Mouse (Mus musculus) right cerebral cortex, postnatal 36 days (tissue): ENCODE results near the gene Akr1b10.
"Not testable (repeated sequence)": the region's sequence is repeated elsewhere in the genome, so short reads cannot be mapped to it uniquely, and the experiment has no call there.

Source experiments
- DNase-seq, 2 experiments: peaks; one replicate each; pipeline ENCODE4 v3.0.0; 2022; ENCODE audit warnings: low spot score in 2 of 2, mixed read lengths in 1 of 2

Akr1b10 gene

DNA sequence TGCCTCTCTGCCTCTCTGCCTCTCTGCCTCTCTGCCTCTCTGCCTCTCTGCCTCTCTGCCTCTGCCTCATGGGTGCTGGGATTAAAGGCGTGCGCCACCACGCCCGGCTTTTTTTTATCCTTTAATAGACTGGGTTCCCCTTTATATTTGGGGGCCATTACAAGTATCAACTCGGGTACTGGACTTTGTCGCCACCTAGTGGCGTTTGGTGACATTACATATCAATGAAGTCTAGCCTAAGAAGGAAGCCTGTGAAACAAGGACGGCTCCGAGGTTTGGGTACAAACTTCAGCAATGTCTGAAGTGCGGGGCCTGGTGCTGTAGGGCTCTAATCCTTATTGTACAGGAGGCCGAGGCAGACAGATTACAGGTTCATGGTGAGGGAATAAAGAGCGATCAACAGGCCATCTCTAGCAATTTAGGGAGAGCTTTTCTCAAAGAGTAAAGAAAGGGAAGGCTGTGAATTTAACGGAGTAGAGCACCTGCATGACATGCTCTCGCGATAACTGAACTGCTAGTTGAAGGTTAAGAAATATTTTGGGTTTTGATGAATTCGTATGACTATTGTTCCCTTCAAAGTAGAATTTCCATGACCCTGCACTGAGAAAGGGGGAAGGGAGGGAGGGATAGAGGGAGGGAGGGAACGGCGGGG, 12.2 kb upstream of the Akr1b10 start:
- DNase-seq = peak; percentile 55 to 68

DNA sequence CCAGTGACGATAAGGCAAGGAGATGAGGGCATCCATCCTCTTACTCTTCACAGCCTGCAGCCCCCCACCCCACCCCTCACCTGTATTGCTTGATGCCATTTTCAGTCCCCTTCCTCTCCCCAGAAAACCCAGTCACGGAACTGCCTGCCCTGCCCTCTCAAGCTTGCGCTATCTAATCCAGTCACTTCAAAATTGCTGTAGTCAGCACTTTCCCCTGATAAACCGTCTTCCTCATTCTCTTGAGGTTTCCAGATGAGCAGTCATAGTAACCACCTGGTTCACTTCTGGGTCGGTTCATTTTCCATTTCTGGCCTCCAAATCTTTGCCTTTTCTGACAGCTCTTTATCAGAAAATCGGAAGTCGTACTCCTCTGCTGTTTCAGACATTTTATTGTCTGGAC, 10.2 kb upstream of the Akr1b10 start:
- DNase-seq = no peak

DNA sequence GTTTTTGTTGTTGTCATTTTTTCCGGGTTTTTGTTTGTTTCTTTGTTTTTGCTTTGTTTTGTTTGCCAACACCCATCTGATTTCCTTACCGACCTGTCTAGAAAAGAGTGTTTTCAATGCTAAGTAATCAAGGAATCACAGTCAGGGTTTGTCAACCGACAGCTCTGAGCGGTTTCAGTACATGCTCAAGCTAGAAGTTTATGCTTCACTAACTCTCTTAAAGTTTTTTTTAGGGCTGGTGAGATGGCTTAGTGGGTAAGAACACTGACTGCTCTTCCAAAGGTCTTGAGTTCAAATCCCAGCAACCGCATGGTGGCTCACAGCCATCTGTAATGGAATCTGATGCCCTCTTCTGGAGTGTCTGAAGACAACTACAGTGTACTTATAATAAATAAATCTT, 8.1 kb upstream of the Akr1b10 start:
- DNase-seq = not testable (repeated sequence)

DNA sequence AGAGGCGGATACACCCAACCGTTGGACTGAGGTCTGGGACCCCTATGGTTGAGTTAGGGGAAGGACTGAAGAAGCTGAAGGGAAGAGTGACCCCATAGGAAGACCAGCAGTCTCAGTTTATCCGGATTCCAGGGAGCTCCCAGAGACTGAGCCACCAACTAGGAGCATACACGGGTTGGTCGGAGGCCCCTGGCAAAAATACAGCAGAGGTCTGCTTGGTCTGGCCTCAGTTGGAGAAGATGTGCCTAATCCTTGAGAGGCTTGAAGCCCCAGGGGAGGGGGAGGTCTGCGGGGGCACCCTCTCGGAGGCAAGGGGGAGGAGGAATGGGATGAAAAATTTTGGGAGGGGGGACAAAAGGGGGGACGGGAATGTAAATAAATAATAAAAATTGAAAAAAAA, 617 bp upstream of the Akr1b10 start:
- DNase-seq = no peak

DNA sequence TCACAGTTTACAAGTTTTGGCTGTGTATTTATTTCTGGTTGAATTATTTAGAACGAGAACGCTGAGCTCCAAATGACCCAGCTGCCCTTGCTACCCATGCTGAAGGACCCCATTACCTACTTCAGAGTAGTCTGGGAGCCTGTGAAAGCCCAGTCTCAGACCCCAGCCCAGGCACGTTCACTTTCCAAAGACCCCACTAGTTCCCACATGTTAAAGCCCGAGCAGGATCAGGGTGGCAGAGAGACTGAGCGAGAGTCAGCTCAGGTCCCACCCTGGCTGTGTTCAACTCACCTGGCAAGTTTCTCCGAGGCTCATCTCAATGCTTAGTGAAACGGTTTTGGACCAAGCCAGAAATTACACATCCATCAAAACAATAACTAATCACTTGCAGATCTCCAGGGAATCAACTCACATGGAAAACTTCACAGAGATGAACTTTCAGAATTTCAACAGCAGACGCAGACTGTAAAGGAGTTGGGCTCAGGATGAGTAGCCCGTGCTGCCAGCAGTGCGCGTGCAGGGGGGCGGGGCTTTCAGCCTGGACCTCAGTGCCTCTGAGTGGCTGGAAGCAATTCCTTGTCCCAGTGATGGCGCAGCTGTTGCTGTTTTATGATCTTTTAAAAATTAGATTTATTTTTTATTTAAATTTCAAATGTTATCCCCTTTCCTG, 818 bp downstream of the Akr1b10 start:
- DNase-seq = no peak

DNA sequence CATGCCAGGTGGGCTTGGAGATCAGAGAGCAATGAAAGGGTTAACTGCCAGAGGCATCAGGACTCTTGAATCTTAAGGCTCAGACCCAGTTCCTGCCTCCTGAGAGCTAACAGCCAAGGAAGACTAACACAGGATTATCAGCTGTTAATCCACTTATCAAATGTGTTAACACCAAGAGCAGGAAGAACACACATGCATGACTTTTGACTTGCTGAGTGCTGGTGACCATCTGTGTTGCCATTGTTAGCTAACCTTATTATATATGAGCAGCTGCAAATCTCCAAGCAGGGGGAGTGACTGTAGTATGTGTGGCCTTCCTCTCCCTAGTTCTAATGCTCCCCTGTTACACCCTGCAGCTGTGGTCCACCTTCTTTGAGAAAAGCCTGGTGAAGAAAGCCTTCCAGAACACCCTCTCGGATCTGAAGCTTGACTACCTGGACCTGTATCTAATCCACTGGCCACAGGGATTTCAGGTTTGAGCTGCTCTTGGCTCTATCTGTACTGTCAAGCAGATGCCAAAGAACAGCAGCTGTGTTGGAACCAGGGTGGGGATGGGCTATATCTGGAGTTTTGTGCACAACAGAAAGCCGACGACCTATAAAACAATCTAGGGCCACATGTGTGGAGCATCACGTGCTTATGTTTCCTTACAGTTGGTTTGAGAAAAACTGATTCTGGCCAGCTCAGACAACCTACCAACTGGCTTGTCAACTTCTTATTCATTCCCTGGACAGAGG, 4.6 kb downstream of the Akr1b10 start:
- DNase-seq = no peak

DNA sequence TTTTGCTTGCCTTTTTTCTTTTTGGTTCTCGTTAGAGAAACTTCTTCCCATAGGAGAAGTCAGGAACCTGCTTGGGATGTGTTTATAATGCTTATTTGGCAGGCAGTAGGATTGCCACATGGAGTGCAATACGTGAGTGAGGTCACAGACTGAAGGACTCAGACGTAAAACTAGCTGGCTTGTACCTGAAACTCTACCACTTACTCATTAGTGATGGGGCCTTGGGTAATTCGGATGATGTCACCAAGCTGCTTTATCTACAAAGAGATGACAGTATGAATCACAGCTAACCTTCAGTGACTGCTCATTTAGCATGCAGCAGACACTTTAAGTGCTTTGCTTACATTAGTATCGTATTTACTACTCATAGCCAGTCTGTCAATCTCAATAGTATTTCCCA, 11.9 kb downstream of the Akr1b10 start:
- no peak for DNase-seq

DNA sequence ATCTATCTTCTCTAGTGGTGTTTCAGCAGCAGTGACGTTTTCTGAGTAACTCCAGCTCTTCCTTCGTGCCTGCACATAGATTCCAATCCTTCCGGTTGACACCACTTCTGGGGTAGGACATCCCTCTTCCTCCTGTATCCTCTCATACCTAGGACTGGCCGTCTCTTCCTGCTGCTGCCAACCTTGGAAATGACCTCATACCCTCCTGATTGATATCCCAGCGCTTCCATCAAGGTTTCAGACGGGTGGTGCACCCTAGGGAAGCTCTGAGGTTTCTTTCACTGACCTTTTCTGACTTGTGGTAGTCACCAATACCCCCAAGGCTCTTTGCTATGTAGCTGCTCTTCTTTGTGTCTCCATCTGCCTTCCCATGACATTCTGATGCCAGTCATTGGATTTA, 14.4 kb downstream of the Akr1b10 start:
- no peak for DNase-seq

DNA sequence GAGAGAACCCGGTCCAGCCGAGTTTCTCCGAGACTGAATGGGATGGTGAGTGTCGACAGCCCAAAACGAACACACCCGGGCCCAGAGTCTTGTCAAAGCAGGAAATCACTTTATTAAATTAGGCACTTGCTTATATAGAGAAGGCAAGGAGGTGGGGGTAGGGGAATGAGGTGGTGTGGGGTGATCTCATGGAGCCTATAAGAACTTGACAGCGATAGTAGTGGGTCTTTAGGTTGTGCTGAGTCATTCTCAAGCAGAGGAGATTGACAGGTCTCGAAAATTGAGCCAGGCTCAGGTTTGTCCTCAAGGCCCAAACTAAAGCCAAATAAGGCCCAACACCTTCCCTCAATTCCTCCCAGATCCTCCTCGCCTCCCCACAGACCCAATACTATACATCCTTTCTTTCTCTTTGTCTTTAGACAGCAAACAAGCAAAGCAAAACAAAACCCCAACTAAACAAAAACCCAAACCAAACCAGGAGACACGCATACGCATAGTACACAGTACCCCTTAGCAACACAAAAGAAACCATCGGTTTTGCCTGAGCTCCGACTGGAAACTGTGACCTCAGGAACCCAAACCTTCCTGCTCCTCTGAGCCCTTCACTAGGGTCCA, 15.7 kb downstream of the Akr1b10 start:
- DNase-seq = no peak

DNA sequence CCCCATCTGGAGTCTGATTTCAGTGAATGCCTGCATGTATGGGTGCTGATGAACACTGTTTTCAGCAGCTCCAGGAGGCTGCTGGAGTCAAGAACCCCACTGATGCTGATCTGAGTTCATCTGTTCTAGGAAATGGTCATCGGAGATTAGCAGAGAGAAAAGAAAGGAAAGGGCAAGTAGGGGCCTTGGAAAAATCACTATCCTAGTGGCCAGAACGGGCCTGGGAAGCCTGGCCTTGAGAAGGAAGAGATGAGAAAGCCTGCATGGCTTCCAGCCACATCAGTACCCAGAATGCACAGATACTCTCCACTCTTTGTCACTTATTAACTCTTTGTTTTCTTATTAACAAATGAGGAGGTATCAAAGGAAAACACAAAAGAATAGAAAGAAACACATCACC, 16.7 kb downstream of the Akr1b10 start:
- DNase-seq = no peak

DNA sequence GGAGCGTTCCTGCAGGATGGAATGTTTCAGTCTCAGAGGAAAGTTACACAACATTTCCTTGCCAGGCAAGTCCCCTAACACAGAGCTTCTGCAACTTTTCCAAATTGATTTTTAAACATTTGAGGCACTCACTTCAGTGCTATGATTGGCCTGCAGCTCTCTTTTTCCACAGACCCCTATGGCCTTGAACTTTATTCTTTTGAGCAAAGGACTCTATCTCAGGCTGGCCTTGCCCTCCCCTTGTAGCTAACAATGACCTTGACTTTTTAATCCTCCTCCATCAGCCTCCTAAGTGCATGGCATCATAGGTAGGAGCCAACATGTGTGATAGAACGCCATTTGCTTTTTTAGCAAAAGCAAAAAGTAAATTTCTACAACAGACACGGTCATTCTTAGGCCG, 22.7 kb downstream of the Akr1b10 start:
- no peak for DNase-seq

DNA sequence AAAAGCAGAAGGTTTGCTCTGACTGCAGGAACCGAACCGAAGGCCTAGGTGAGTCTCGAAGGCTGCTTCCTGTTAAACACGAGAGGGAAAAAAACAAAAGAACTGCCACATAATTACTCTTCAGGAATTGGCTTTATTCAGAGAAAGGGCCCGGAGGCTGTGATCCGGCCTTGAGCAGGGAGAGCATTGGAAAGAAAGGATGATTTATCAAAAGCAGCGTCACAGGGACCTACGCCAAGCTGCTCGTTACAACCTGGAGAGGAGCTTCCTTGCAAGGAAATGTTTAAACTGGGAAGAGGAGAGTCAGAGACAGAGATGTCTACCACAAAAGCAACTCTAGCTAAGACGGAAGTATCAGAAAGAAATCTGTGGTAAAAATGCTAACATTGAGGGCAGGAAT, 23.4 kb downstream of the Akr1b10 start:
- no peak for DNase-seq

DNA sequence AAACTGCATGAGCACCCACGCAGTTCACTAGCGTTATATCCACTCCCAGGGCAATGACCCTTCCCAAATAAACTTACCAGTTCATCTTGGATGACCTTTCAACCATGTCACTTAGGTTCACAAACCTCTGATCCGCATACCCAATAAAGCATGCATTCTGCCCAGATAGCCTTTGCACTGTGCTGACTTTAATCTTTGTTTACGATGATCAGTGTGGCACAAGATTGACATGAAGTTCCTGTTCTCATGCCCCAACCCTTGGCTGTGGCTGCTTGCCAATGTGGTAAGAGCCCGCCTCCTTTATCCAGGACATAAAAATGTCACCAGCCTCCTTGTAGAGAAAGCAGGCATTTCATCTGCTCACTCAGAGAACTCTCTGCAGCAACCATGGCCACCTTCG, 28.0 kb downstream of the Akr1b10 start, which contains the start of gene Akr1b7:
Gene Akr1b7, plus strand, starts transcription at position 312 of the 400 bp plus-strand sequence.
- no peak for DNase-seq

DNA sequence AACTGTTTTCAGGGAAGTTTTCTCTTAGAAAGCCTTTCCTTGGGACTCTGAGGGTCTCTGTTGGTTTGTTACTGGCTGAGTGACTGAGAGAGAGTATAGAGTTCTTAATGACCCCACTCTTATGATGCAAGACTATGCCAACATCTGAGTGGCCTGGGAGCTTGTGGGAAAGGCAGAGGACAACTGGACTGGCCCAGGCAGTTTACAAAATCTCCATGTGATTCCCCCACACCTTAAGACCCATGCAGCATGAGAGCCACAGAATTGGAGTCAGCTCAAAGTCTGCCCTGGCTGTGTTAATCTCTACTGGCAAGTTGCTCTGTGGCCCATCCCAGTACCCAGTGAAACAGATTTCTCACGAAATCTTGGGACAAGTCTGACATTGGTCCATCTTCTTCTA, 28.7 kb downstream of the Akr1b10 start:
- DNase-seq = no peak

DNA sequence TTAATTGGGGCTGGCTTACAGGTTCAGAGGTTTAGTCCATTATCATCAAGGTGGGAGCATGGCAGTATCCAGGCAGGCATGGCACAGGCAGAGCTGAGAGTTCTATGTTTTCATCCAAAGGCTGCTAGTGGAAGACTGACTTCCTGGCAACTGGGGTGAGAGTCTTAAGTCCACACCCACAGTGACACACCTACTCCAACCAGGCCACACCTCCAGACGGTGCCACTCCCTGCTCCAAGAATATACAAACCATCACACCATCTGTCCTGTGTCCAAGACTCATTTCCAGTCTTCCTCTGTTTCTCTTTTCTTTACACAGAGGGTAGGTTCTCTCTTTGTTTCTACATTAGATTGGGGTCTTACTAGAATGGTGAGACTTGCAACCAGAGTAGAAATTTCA, 29.4 kb downstream of the Akr1b10 start:
- not testable (repeated sequence) for DNase-seq

DNA sequence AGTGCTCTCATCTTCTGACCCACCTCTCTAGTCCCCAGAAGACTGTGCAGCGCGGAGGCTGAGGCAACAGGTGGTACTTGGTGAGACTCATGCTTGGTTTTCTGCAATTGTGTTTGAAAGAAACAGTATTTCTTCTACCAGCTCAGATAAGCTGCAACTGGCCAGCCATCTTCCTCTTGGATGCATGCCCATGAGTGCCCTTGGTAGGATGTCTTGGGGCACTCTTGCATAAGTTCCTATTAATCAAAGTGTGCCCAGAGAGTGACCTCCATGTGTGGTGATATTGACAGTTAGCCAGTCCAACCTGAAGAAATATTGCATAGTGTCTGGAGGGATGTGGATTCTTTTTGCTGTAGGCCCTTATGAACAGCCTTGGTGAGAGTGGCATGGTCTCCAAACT, 32.5 kb downstream of the Akr1b10 start:
- no peak for DNase-seq

DNA sequence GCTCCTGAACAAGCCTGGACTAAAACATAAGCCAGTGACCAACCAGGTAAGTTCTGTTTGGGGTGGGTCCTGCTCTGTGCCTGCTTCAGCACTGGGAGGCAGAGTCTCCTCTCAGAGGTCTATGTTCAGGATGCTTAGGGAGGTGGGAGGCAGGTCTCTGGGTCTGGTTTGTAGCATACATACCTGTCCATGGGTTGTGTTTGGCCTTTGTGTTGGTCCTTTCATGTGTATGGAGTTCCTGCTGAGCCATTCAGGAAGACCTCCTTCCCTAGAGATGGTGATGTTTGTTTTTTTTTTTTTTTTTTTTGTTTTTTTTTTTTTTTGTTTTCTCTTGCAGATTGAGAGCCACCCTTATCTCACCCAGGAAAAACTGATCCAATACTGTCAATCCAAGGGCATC, 35.1 kb downstream of the Akr1b10 start:
- DNase-seq = no peak

DNA sequence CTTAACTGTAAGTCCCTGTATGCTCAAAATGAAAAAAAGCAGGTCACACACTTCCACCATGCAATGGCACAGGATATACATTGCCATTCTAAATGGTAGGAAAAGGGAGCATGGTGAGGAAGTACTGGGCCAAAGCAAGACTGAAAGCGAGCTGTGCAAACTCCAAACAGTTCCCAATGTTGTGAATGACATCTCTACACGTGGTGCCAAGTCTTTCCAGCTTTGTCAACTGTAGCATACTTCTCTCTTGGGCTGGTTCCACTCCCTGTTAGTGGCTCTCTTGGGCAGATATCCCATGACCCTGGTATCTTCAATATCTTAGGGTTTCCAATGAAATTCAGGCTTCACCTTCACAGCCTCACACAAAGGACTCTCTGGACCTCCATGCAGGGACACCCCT, 55.0 kb downstream of the Akr1b10 start:
- DNase-seq = no peak

DNA sequence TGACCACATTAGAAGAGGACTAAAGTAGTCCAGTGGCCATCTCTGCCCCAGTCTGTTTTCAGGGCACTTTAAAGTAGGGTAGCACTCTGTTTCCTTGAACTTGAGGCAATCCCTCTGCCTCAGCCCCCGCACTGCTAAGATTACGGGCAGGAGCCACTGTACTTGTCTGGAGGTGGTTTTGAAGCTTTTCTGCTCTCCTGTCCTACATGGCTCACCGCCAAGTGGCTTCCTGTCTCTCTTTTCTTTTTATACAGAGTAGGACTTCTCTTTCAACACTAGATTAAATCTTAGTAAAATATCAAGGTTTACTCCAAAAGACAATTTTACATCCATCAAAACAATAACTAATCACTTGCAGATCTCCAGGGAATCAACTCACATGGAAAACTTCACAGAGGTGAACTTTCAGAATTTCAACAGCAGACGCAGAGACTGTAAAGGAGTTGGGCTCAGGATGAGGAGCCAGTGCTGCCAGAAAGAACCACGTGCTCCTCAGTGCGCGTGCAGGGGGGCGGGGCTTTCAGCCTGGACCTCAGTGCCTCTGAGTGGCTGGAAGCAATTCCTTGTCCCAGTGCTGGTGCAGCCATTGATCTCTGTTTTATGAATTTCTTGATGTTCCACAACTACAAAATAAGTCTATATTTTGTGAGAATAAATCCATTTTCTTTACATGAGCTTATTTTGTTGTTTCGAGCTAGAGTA, 57.7 kb downstream of the Akr1b10 start:
- no peak for DNase-seq

DNA sequence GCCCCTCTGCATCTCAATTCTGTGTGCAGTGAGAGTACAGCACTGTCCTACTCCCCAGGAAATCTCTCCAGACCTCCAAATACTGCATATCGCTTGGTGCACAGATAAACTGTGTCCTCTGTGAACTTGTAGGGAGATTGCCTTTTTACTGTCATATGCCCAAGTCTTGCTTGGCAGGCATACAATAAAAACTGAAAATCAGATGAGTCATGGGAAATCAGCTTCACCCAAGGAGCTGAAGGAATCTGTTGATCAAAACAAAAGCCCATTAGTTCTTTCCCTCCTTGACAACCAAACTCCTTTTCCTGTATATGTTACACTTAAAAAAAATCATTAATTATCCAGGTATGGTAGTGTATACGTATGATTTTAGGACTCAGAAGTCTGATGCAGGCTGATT, 59.8 kb downstream of the Akr1b10 start:
- no peak for DNase-seq
